Mouse (Mus musculus): ENCODE results near the gene Irf6.

The Irf6 gene

GRCm38 (mm10) chr1:193174143-193174733 is 21.3 kb downstream of the Irf6 start:
- POLR2A ChIA-PET = interaction anchor here in 3 of 4 experiments (0.6 to 4.1 kb wide), 25 partner anchors 10 to 724 kb away, joined by 3 to 22 read pairs (median 4); partner anchors contain the start of genes Diexf (in 3 of the 3), Irf6 (in 2 of the 3) and G0s2 (in 1 of the 3)
- CTCF ChIA-PET = interaction anchor here in 2 of 4 experiments (0.6 to 1.6 kb wide), 5 partner anchors 44 to 1211 kb away, joined by 3 to 4 read pairs (median 4); partner anchors contain the start of gene Diexf (in 1 of the 2)

GRCm38 (mm10) chr1:193181104-193181503 is 28.2 kb downstream of the Irf6 start:
- POLR2A ChIA-PET = no interaction called here
- CTCF ChIA-PET = no interaction called here

DNA sequence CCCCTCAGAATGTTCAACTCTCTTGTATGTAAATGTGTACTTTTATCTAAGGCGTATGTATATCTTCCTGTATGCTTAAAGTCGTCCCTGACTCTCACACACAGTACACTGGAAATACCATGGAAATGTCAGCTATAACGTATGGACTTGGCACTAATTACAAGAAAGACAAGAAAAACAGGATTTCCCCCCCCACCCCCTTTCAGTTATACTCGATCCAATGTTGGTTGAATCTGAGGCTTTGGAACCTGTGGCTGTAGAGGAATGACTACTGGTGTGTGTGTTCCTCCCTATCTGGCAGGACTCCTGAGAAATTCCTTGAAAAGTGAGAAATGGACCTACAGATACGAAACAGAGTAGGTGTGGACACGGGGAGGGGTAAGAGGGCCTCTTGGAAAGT is 35.3 kb downstream of the Irf6 start:
- ChIA-PET POLR2A (interaction anchor here in 2 of 4 experiments (0.7 to 0.8 kb wide), 2 partner anchors 14 to 111 kb away, joined by 3 to 5 read pairs; no protein-coding TSS in a partner anchor), CTCF (interaction anchor here in 1 of 4 experiments (0.7 kb wide), 1 partner anchor 26 kb away, joined by 8 read pairs; no protein-coding TSS in a partner anchor)

GRCm38 (mm10) chr1:193189151-193189621 is 36.3 kb downstream of the Irf6 start:
- ChIA-PET POLR2A (interaction anchor here in 2 of 4 experiments (0.8 to 1.7 kb wide), 4 partner anchors 9 to 29 kb away, joined by 3 to 7 read pairs (median 4); no protein-coding TSS in a partner anchor), CTCF (no interaction called here)

DNA sequence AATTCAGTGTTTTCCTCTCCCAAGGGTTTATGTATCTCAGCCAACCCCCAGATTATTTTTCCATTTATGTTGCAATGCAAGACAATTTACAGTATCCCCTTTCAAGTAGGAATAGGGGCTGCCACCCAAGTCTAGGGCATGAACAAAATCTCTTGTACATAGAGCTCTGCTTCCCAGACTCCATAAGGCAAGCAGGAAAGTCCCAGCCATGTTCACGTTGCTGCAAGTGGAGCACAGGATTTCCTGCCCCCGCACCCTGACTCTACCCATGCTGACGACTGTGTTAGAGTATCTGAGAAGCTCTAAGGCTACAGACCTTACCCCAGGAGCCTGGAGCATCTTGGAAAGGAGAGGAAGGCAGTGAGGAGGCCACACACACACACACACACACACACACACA is 36.9 kb downstream of the Irf6 start:
- CTCF ChIA-PET = interaction anchor here in 2 of 4 experiments (1.0 to 1.2 kb wide), 2 partner anchors 187 to 193 kb away, joined by 3 read pairs; no protein-coding TSS in a partner anchor
- POLR2A ChIA-PET = interaction anchor here in 2 of 4 experiments (1.3 to 1.7 kb wide), 3 partner anchors 8 to 444 kb away, joined by 3 to 7 read pairs (median 4); no protein-coding TSS in a partner anchor

DNA sequence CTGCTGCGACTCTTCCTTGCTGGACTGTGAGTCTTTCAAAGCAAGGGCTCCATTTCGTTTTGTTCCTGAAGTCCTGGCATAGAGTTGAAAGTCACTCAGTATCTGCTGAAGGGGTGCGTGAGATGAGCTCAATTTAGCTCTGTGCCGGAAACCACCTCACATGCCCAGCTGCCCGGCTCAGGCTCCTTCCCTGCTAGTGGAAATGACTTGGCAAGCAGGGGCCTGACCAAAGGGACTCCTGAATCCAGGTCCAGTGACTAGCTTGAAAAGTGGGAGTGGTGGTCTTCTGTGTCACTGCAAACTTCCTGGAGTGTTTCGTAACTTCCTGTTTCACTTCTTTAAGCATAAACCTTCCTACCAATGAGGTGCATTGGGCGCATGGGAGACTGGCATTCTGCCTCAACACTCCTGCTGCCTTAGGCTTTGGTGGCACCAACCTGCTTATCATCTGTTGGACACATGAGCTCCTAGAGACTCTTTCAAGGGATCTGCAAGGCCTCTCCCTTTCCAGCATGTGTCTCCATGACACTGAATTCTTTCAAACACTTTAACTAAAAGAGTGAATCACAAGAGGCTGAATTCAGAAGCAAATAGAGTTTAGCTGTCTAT is 38.9 kb downstream of the Irf6 start:
- ChIA-PET CTCF (no interaction called here), POLR2A (interaction anchor here in 1 of 4 experiments (0.6 kb wide), 1 partner anchor 338 kb away, joined by 4 read pairs; no protein-coding TSS in a partner anchor)

DNA sequence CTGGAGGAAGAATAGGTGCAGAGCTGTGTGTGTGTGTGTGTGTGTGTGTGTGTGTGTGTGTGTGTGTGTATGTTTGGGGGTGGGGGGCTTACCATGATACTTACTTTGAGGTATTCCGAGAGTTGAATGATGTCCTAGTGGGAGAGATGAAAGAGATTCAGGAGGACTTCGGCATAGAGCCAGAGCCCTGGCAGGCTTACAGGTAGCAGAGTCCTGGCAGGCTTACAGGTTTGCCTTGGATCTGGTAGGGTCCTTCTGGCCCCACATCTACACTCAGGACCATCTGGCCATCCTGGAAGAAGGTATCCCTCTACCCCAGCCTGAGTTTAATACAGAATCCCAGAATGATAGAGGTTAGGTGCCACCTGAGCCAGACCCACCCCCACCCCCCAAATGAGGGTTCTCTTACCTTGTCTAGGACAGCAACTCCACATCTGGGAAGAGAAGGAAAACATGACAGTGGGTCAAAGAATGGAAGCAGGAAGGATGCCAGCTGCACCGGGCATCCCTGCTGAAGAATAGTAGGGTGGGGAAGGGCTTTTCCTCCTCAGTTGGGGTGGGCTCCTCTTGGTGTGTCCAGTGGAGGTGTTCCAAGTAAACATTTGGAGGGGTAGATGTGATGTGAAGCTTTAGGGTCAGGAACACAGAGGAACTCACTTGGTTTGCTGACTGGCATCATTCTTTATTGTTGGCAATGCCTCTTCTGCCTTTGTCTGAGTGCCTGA is 41.7 kb downstream of the Irf6 start:
- CTCF ChIA-PET = no interaction called here
- POLR2A ChIA-PET = interaction anchor here in 3 of 4 experiments (0.6 to 0.7 kb wide), 5 partner anchors 30 to 214 kb away, joined by 3 to 5 read pairs (median 3); no protein-coding TSS in a partner anchor

GRCm38 (mm10) chr1:193195169-193195810 is 42.4 kb downstream of the Irf6 start:
- CTCF ChIA-PET = interaction anchor here in 1 of 4 experiments (0.6 kb wide), 1 partner anchor 12 kb away, joined by 3 read pairs; the partner anchor contains the start of gene Lamb3
- POLR2A ChIA-PET = interaction anchor here in 2 of 4 experiments (0.6 to 0.7 kb wide), 2 partner anchors 30 to 31 kb away, joined by 3 to 5 read pairs; no protein-coding TSS in a partner anchor

DNA sequence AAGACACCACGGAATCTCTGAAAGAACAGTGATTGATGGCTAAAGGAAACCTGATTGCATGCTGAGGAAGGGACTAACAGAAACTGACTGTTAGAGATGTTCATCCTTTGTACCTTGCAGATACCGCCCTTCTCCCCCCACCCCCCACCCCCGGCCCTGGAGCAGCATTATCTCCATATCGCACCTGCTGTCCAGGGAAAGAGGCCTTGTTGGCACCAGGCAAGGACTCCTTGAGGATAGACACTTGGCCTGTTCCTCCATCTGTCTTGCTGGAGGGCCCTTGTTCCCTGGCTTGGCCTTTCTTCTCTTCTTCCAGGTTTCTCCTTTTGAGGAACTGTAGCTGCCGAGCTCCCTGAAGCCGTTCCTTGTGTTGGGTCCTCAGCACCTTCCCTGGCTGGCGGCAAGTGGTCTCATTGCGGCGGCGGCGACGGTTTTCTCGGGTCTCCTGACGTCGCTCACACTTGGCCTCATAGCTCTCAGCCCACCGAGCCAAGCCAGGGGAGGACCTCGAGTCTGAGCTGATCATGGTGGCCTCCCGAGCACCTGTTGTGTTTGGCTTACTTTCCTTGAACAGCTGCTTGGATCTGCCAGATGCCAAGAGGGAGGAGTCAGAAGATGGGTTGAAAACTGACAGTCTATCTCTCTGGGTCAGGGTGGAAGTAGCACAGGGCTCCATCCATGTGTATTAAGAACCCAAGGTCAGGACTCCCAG is 44.7 kb downstream of the Irf6 start:
- POLR2A ChIA-PET = interaction anchor here in 1 of 4 experiments (1.2 to 1.5 kb wide), 2 partner anchors 8 to 23 kb away, joined by 3 to 4 read pairs; no protein-coding TSS in a partner anchor
- CTCF ChIA-PET = no interaction called here

DNA sequence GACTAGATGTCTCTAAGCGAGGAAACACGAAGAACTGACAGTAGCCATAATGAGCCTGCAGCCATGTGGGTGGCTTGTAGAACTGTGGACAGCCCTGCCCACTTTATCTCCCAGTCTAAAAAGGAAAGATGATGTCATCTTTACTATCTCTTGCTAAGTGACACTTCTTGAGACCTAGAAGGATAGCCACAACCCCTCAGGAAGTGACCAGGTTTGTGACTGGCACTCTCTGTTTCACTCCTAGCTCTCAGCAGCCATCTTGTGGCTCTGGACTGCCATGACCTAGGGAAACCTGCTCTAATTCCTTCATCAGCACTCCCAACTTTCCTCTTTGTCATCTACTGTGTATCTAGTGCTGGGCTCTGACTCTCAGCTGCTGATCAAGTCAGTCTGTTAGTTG is 45.4 kb downstream of the Irf6 start:
- CTCF ChIA-PET = no interaction called here

GRCm38 (mm10) chr1:193200640-193201382 is 47.9 kb downstream of the Irf6 start:
- ChIA-PET POLR2A (no interaction called here), CTCF (no interaction called here)

More for the DNA sequence above, 45.4 kb downstream of the Irf6 start:
- POLR2A ChIA-PET = interaction anchor here in 1 of 4 experiments (1.2 to 1.5 kb wide), 2 partner anchors 9 to 24 kb away, joined by 3 to 4 read pairs; no protein-coding TSS in a partner anchor

DNA sequence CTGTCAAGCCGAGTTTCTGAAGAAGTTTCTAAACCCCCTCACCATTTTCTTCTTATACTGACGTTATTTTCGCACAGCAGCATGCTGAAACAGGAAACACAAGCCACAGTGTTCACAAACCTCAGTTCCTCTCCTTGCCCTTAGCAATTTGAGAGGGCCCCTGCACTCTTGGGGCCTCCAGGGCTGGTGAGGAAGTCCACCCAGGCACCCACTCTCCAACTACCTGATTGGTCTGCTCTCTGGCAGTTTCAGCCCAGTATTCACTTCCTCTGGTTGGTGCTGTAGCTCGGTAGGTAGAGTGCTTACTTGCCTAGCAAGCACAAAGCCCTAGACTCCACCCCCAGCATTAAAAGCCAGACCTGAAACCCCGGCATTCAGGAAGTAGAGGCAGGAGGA is 48.5 kb downstream of the Irf6 start, which contains the start of gene Traf3ip3:
Gene Traf3ip3, minus strand, starts transcription at position 321 of the 396 bp plus-strand sequence.
- CTCF ChIA-PET = no interaction called here
- POLR2A ChIA-PET = interaction anchor here in 1 of 4 experiments (1.3 kb wide), 1 partner anchor 29 kb away, joined by 3 read pairs; no protein-coding TSS in a partner anchor

- POLR2A ChIA-PET = interaction anchor here in 1 of 4 experiments (1.4 kb wide), 1 partner anchor 30 kb away, joined by 3 read pairs; no protein-coding TSS in a partner anchor
- CTCF ChIA-PET = interaction anchor here in 1 of 4 experiments (1.5 kb wide), 1 partner anchor 120 kb away, joined by 5 read pairs; no protein-coding TSS in a partner anchor
Measured at GRCm38 (mm10) chr1:193203821-193204220, 50.9 kb downstream of the Irf6 start.

DNA sequence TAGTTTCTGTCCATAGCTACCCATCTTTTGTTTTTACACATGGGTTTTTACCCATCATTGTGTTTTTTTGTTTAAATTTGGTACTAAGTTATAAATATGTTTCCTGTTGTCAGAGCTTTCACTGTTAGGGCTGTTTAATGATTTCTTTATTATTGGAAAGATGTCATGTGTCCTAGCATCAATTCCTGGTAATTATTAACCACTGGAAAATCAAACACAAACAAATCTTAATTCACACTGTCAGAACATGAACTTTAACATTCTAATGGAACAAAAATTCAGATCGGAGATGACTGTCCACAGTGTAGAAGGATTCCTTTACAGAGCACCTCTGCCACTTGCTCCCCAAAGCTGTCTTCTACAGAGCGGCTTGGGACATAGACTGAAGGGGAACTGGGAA is 52.5 kb downstream of the Irf6 start:
- ChIA-PET POLR2A (no interaction called here), CTCF (interaction anchor here in 3 of 4 experiments (0.6 to 0.9 kb wide), 3 partner anchors 75 to 442 kb away, joined by 3 to 11 read pairs (median 4); partner anchors contain the start of gene Diexf (in 1 of the 3))

DNA sequence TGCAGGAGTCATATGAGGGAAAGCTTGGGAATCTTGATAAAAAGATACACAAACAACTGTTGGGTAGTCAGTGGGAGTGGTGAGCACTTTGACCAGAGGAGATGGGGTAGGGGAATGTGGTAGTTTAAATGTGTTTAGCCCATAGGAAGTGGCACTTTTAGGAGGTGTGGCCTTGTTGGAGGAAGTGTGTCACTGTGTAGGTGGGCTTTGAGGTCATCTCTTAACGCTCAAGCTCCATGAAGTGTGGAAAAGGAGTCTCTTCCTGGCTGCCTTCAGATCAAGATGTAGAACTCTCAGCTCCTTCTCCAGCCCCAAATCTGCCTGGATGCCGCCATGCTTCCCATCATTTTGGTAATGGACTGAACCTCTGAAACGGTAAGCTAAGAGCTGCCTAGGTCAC is 54.6 kb downstream of the Irf6 start, which contains the start of gene Lamb3:
Gene Lamb3, plus strand, starts transcription at position 197 of the 400 bp plus-strand sequence.
- POLR2A ChIA-PET = interaction anchor here in 1 of 4 experiments (0.6 kb wide), 1 partner anchor 172 kb away, joined by 3 read pairs; the partner anchor contains the start of gene Syt14
- CTCF ChIA-PET = interaction anchor here in 2 of 4 experiments (0.7 to 1.1 kb wide), 3 partner anchors 12 to 169 kb away, joined by 3 read pairs; no protein-coding TSS in a partner anchor

GRCm38 (mm10) chr1:193208178-193208577 is 55.3 kb downstream of the Irf6 start:
- ChIA-PET CTCF (interaction anchor here in 1 of 4 experiments (0.7 kb wide), 1 partner anchor 116 kb away, joined by 5 read pairs; no protein-coding TSS in a partner anchor), POLR2A (no interaction called here)

Measured in embryonic stem cell, embryonic (primary cell).